Mouse (Mus musculus): Measurements from ENCODE around the gene Rassf4. TPM values are rescaled to one million over a fixed set of nuclear protein-coding genes. Genes with fewer than 3 reads are reported as not detected.

Rassf4 gene
- total and polyA plus RNA-seq, 3 experiments = 5.8 to 6.4 (median 5.8) TPM

DNA sequence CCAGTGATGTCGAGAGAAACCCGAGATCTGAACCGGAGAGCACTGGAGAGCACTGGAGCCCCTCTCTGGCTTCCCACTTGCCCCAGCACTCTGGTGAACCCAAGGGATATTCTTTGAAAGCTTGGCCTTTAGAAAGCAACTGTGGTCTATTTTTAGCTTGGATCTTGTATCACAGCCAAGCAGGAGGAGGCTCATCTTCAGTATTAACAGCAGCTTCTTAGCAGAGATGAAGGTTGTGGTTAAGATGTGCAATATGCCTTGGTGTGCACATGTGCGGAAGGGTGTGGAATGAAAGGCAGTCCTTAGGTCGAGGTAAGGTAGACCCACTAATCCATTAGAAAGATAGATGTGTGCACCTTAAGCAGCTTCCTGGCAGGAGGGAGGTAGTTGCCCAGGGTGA, 40.8 kb upstream of the Rassf4 start:
- DNase-seq = no peak
- Histone ChIP-seq H3K4me3 (no peak overlapping the region), H3K36me3 (ENCODE audit: control insufficient read depth, insufficient read depth, low read length) (no peaks in the 10 kb centered on the region), H3K27me3 (ENCODE audit: control insufficient read depth, insufficient read depth, low read length) (no peaks in the 10 kb centered on the region), H3K27ac (no peak overlapping the region), H3K79me2 (replicated peaks; ENCODE audit: control insufficient read depth, insufficient read depth, low read length) (no peaks in the 10 kb centered on the region), H3K9ac (ENCODE audit: low read depth, low read length) (no peak overlapping the region), H3K4me1 (ENCODE audit: control insufficient read depth, insufficient read depth, low read length) (peaks cover 3% of the 10 kb centered on the region)
- TF ChIP-seq CTCF (IDR thresholded peaks at IDR 0.05) (no peak), POLR2A (IDR thresholded peaks at IDR 0.05; ENCODE audit: insufficient read depth, low read depth, low read length) (no peak), EP300 (IDR thresholded peaks at IDR 0.05; ENCODE audit: insufficient read depth, low read depth, low read length) (no peak)
- intact Hi-C loops (cut with DNase I) = no loop called here
- 66% methylated on average over 5 of the region's 5 CpGs for WGBS

GRCm38 (mm10) chr6:116713966-116714365, 40.2 kb upstream of the Rassf4 start:
- TF ChIP-seq CTCF (IDR thresholded peaks at IDR 0.05) (no peak), EP300 (IDR thresholded peaks at IDR 0.05; ENCODE audit: insufficient read depth, low read depth, low read length) (no peak), POLR2A (IDR thresholded peaks at IDR 0.05; ENCODE audit: insufficient read depth, low read depth, low read length) (no peak)
- Histone ChIP-seq H3K27ac (no peak overlapping the region), H3K27me3 (ENCODE audit: control insufficient read depth, insufficient read depth, low read length) (no peaks in the 10 kb centered on the region), H3K79me2 (replicated peaks; ENCODE audit: control insufficient read depth, insufficient read depth, low read length) (no peaks in the 10 kb centered on the region), H3K9ac (ENCODE audit: low read depth, low read length) (no peak overlapping the region), H3K4me1 (ENCODE audit: control insufficient read depth, insufficient read depth, low read length) (peaks cover 3% of the 10 kb centered on the region), H3K4me3 (no peak overlapping the region), H3K36me3 (ENCODE audit: control insufficient read depth, insufficient read depth, low read length) (no peaks in the 10 kb centered on the region)
- intact Hi-C loops (cut with DNase I) = no loop called here
- DNase-seq = no peak
- WGBS = 83% methylated on average over 3 of the region's 3 CpGs

- H3K4me1 ChIP-seq (ENCODE audit: control insufficient read depth, insufficient read depth, low read length) = peaks cover 3% of the 10 kb centered on the region; the same call in 1 of the 2 replicates
- no peak for DNase-seq
- H3K9ac ChIP-seq (ENCODE audit: low read depth, low read length) = no peak overlapping the region
- TF ChIP-seq POLR2A (IDR thresholded peaks at IDR 0.05; ENCODE audit: insufficient read depth, low read depth, low read length) = no peak
- no peak for TF ChIP-seq CTCF (IDR thresholded peaks at IDR 0.05)
- TF ChIP-seq EP300 (IDR thresholded peaks at IDR 0.05; ENCODE audit: insufficient read depth, low read depth, low read length) = no peak
- no peak overlapping the region for H3K4me3 ChIP-seq
- no peaks in the 10 kb centered on the region for H3K27me3 ChIP-seq (ENCODE audit: control insufficient read depth, insufficient read depth, low read length)
- no peaks in the 10 kb centered on the region for H3K36me3 ChIP-seq (ENCODE audit: control insufficient read depth, insufficient read depth, low read length)
- WGBS = 86% methylated on average over 3 of the region's 3 CpGs
- H3K79me2 ChIP-seq (replicated peaks; ENCODE audit: control insufficient read depth, insufficient read depth, low read length) = no peaks in the 10 kb centered on the region
- intact Hi-C loops (cut with DNase I) = no loop called here
- no peak overlapping the region for H3K27ac ChIP-seq
Measured at GRCm38 (mm10) chr6:116712503-116712902, 38.8 kb upstream of the Rassf4 start.

GRCm38 (mm10) chr6:116712062-116712461, 38.3 kb upstream of the Rassf4 start:
- WGBS = 13% methylated on average over 5 of the region's 5 CpGs
- intact Hi-C loops (cut with DNase I) = no loop called here
- Histone ChIP-seq H3K4me3 (no peak overlapping the region), H3K27ac (no peak overlapping the region), H3K9ac (ENCODE audit: low read depth, low read length) (no peak overlapping the region), H3K36me3 (ENCODE audit: control insufficient read depth, insufficient read depth, low read length) (no peaks in the 10 kb centered on the region), H3K4me1 (ENCODE audit: control insufficient read depth, insufficient read depth, low read length) (peaks cover 3% of the 10 kb centered on the region; the same call in 1 of the 2 replicates), H3K27me3 (ENCODE audit: control insufficient read depth, insufficient read depth, low read length) (no peaks in the 10 kb centered on the region), H3K79me2 (replicated peaks; ENCODE audit: control insufficient read depth, insufficient read depth, low read length) (no peaks in the 10 kb centered on the region)
- no peak for TF ChIP-seq EP300 (IDR thresholded peaks at IDR 0.05; ENCODE audit: insufficient read depth, low read depth, low read length)
- 0 out of 2 replicates have a peak, but pooled peaks have one; percentile 9 for TF ChIP-seq CTCF (IDR thresholded peaks at IDR 0.05)
- no peak for TF ChIP-seq POLR2A (IDR thresholded peaks at IDR 0.05; ENCODE audit: insufficient read depth, low read depth, low read length)
- DNase-seq = no peak

DNA sequence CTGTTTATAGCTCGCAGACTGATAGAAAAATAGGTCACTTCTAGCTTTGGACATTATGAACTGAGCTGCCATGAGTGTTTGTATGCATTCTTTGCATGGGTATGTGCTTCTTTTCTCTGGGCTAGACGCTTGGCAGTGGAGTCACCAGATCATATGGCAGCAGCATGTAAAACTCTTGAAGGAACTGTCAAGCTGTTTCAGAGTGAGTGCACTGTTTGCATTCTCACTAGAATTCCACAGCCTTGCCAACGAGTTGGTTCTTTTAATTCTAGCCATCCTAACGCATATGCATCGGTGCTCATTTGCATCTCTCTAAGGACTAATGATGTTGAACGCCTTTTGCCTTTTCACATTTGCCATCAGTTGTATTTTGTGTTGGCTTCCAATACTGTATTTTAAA, 30.6 kb upstream of the Rassf4 start:
- Histone ChIP-seq H3K4me1 (ENCODE audit: control insufficient read depth, insufficient read depth, low read length) (no peaks in the 10 kb centered on the region), H3K27me3 (ENCODE audit: control insufficient read depth, insufficient read depth, low read length) (no peaks in the 10 kb centered on the region), H3K27ac (no peak overlapping the region), H3K36me3 (ENCODE audit: control insufficient read depth, insufficient read depth, low read length) (no peaks in the 10 kb centered on the region), H3K79me2 (replicated peaks; ENCODE audit: control insufficient read depth, insufficient read depth, low read length) (no peaks in the 10 kb centered on the region), H3K9ac (ENCODE audit: low read depth, low read length) (no peak overlapping the region), H3K4me3 (no peak overlapping the region)
- no peak for DNase-seq
- 77% methylated on average over 6 of the region's 6 CpGs for WGBS
- intact Hi-C loops (cut with DNase I) = no loop called here
- TF ChIP-seq CTCF (IDR thresholded peaks at IDR 0.05) (no peak), EP300 (IDR thresholded peaks at IDR 0.05; ENCODE audit: insufficient read depth, low read depth, low read length) (no peak), POLR2A (IDR thresholded peaks at IDR 0.05; ENCODE audit: insufficient read depth, low read depth, low read length) (no peak)

DNA sequence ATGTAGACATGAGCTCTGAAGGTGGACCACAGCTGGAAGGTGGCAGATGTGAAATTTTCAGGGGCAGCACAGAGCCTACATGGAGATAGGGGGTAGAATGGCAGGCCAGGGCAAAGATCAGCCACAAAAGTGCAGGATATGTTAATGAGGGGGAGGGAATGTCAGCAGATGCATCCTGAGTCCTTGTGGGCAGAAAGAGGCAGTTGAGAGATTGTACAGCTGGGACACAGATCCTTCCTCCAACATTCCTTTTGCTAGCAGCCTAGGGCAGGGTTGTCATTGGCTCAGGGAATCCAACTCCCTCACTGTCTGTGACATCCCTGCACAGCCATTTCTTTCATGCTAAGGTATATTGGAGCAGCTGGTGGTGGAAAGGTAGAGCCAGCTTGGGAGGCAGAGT, 27.1 kb upstream of the Rassf4 start:
- no peak overlapping the region for H3K27ac ChIP-seq
- no peaks in the 10 kb centered on the region for H3K79me2 ChIP-seq (replicated peaks; ENCODE audit: control insufficient read depth, insufficient read depth, low read length)
- DNase-seq = no peak
- H3K4me3 ChIP-seq = no peak overlapping the region
- no peaks in the 10 kb centered on the region for H3K27me3 ChIP-seq (ENCODE audit: control insufficient read depth, insufficient read depth, low read length)
- TF ChIP-seq EP300 (IDR thresholded peaks at IDR 0.05; ENCODE audit: insufficient read depth, low read depth, low read length) = no peak
- no peak for TF ChIP-seq CTCF (IDR thresholded peaks at IDR 0.05)
- no peak for TF ChIP-seq POLR2A (IDR thresholded peaks at IDR 0.05; ENCODE audit: insufficient read depth, low read depth, low read length)
- intact Hi-C loops (cut with DNase I) = no loop called here
- no peaks in the 10 kb centered on the region for H3K4me1 ChIP-seq (ENCODE audit: control insufficient read depth, insufficient read depth, low read length)
- H3K36me3 ChIP-seq (ENCODE audit: control insufficient read depth, insufficient read depth, low read length) = no peaks in the 10 kb centered on the region
- H3K9ac ChIP-seq (ENCODE audit: low read depth, low read length) = no peak overlapping the region

All from heart, adult 2 months (tissue).